Mouse (Mus musculus) E14TG2a.4 (cell line): ENCODE measurements at regions not wholly inside any gene's neighbourhood (a gene's known extent, or its start where the extent isn't known, plus 50 kb on each side); places are given as distances from the start of the nearest gene placed in this dataset.

ENCODE experiments used
- CTCF ChIP-seq: conservative IDR thresholded peaks from 2 replicates; pipeline ENCODE4 v1.5.1; 2014; ENCODE audit warnings: low read length
- NANOG ChIP-seq: IDR thresholded peaks from 2 replicates; pipeline ENCODE4 v1.6.1; 2014; ENCODE audit warnings: borderline replicate concordance, low read length, mixed read lengths
- POU5F1 ChIP-seq: IDR thresholded peaks from 2 replicates; pipeline ENCODE4 v1.6.1; 2014; ENCODE audit warnings: low read length, borderline replicate concordance

DNA sequence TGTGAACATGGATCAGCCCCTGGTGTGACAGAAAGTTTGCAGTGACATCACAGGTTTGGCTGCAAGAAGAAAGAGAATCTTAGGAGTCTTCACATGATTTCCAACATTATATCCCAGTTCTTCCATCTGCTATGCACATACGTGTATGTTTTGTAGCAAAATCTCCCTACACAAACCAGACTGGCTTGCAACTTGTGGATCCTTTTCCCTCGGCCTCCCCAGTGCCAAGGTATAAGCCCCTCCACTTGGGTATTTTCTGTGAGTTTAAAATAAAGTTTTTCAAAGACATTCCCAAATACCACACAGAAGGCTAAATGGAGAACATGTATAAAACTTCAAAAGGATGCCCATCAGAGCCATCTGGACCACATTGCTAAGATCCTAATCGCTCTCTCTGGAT, 120.2 kb downstream of the Fam198b start:
- TF ChIP-seq CTCF (no peak), NANOG (no peak), POU5F1 (no peak)
